Mouse (Mus musculus) kidney, postnatal 36 days (tissue): ENCODE results near the gene E130311K13Rik.
A peak's percentile ranks its signal among the peaks of the same experiment; 100 is the strongest.

Experiments used
- DNase-seq, 2 experiments: peaks; one replicate each; pipeline ENCODE4 v3.0.0; 2021 to 2022; ENCODE audit warnings: mixed read lengths in 2 of 2

Gene E130311K13Rik

DNA sequence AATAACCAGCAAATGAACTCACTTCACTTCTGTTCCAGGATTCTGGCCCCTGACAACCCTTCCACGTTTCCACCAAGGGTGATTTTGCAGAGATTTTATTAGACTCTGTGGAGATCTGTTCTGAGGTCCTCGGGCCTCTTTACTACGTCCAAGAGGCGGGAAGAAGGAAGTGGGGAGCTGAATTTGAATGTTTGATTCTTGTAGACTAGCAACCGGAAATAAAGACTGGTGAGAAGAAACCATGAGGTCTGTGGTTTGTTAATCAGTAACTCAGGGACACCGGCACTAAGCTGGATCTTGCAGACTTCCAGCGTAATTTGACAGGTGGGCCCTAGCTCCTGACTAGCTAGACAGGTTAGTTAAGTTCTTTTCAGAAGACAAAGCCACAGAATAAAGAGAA is 35.6 kb downstream of the E130311K13Rik start:
- peak; percentile 51 to 68 for DNase-seq

DNA sequence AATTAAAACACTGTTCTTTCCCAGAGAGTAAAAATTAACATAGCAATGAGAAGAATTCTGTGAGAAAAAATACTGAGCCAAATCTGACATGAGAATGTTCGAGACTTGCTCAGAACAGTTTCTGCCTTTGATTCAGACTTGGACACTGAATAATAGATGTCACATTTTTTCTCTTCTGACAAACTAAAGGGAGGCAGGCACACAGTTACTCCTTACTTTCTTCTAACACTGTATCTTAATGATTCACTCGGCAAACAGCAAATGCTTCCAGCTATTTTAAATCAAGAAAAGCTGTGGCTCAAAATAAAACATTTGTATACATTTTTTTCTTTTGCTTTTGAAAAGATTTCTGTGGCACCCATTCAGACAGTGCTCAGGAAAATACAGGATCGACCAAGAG is 37.1 kb downstream of the E130311K13Rik start:
- DNase-seq = no peak

DNA sequence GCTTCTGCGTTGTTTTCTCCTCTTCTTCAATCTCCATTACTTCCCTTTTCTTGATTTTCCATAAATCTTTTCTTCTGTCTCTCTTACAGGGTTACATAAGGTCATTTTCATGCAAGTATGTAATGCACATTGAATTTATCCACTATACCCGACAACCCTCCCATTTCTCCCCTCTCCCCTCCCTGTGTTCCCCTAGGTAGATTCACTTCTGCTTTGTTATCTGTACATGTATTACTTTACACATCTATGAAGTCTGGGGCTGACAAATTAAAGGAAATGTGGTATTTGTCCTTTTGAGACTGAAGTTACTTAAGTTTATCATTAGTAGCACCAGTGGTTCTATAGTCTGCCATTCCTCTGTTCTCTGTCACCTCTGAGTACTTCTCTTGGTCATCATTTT is 48.2 kb downstream of the E130311K13Rik start:
- DNase-seq = no peak

DNA sequence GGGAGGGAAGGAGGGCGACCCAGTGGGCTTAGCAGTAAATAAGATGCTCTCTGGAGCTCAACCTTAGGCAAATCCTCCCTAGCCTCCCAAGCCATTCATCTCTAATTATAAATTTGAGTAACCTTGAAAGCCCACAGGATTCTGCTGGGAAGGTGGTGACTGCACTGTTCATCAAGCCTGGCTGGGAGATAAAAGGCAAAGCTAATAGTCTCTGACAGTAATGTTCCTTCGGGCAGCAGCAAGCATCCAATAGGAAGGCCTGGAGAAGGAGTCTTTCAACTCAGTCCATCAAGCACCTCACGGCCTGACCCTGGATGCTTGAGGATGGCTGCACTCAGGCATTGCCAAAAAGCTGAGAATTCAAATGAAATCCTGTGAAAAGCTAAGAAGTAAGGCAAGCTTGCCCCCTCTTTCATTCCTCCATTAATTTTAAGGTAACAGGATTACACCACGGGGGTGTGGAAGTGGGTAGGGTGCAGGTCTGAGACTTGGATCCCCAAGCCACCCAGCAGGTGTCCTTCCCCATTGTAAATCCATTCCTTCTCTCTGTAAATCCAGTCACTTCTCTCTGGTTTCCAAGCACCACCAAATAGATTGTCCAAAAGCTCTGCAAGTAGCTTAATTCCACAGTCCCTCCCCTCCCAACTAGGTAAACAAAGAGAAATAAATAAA is 50.1 kb downstream of the E130311K13Rik start:
- DNase-seq = no peak

DNA sequence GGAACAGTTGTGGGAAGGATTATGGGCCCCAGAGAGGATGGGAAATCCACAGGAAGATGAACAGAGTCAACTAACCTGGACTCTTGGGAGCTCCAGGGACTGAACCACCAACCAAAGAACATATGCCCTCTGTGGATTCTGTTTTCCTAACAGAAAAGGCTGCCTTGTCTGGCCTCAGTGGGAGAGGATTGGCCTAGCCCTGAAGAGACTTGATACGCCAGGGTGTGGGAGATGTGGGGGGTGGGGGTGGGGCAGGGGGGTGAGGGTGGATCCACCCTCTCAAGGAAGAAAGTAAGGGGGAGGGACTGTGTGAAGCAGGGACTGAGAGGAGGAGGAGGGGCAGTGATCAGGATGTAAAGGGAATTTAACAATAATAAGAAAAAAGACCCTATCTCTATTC is 56.5 kb downstream of the E130311K13Rik start:
- DNase-seq = no peak

DNA sequence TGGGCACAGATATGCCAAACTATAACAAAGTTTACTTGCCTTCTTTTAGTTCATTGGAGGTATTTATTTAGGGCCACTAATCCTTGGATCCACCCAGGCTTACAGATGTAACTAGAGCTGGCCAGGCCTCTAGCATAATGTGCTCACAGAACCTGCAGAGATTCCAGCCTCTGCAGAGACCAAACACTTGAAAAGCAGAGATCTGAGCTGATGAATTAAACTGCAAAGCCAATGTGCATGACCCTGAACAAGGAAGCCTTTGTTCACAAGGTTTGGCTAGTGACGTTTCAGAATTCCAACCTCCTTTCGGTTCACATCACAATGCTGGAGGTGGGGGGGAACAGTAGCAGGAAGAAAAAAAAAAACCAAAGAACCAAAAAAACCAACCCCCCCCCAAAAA is 58.0 kb downstream of the E130311K13Rik start:
- DNase-seq = no peak

DNA sequence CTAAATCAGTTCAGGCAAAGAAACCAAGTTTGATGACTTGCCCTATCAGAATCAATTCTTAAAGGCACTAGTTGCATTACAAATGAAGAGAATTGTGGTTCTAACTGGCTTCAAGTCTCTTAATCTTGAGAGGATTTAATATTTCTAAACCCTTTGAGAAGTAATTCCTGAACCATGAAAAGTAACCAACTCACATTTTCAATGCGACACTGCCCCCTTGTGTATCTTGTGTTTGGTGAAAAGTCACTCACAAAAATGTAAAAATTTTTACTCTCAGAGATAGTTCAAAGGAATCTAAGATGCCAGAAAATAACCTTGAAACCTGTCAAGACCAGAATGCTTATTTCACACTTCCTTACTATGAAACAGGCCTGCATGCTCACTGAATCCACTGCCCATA is 61.0 kb downstream of the E130311K13Rik start:
- peak; percentile 29 to 73 for DNase-seq

DNA sequence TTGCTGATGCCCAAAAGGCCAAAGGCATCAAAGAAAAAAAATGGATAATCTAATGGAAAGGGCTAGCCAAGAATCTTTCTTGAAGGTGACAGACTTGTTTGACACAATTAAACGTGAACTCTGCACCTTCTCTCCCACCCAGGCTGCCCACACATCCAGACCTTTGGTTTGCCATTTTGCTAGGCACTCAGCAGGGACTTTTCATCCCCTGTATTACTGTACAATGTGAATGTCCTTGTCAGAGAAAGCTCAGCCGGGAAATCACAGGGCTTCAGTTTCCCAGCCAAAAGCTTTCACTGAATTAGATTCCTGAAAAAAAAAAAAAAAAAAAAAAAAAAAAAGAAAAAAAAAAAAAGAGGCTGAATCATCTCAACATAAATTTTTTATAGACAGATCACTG is 64.2 kb downstream of the E130311K13Rik start:
- no peak for DNase-seq
